Comparison of ENCODE assay signal across 8 mouse cellular contexts in the genomic region with DNA sequence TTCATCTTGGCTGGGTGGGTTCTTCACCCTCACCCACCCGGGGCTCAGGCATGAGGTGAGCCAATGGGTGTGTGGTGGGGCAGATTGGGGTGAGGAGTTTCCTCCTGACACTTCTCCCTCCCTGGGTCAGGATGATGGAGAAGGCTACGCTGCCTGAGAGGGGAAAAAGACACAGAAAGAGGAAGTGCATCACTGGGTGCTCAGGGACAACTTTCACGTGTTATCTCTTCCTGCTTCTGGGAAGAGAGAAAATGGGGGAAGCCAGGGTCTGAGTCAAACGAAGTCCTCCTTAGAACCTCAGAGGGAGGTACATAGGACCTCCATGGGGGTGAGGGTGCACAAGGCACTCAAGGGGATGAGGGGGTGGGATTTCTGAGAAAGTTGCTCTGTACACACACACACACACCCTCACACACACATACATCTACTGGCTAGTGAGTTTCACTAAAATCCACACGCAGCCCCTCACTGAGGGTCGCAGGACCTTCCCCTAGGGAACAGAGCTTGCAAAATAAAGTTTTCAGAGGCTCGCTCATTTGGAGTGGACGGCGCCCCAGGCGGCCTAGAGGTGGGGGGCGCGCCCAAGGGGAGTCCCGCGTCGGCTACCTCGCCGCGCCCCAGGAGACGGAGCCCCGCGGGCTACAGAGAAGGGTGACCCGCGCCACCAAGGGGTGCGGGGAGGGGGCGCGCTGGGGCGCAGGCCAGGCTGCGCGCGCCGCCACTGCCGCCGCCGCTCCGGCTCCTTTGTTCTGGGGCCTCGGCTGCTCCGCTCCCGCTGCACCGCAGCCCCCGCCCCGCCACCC. TPM values are rescaled to one million over a fixed set of nuclear protein-coding genes. Genes with fewer than 3 reads are reported as not detected.
DNase-seq lines count a peak whose midpoint lies in the region; ATAC-seq and TF ChIP-seq lines count a peak whose summit lies in the region.

No protein-coding gene starts in this region.

- H3K9me3 ChIP-seq in intestine, embryonic 14.5 days (ENCODE audit: control insufficient read depth, low read length), result no peaks in the 10 kb centered on the region
- H3K9me3 ChIP-seq in megakaryocyte, embryonic 14.5 days, result no peaks in the 10 kb centered on the region
- H3K9me3 ChIP-seq in stomach, embryonic 16.5 days (replicated peaks; ENCODE audit: control insufficient read depth, low read length), result no peaks in the 10 kb centered on the region

- 0 out of 2 replicates have a peak, but pooled peaks cover 4% of the 10 kb centered on the region for H3K4me1 ChIP-seq in embryonic fibroblast, embryonic 13.5 days (ENCODE audit: control insufficient read depth, insufficient read depth, low read length)
- peaks cover 59% of the 10 kb centered on the region for H3K4me1 ChIP-seq in intestine, embryonic 14.5 days (replicated peaks; ENCODE audit: control insufficient read depth, insufficient read depth, low read length)
- H3K4me1 ChIP-seq in megakaryocyte, embryonic 14.5 days, result peaks cover 90% of the 10 kb centered on the region
- peaks cover 69% of the 10 kb centered on the region for H3K4me1 ChIP-seq in stomach, embryonic 16.5 days (ENCODE audit: control insufficient read depth, insufficient read depth, low read length)

- ATAC-seq in intestine, embryonic 14.5 days (replicated peaks; ENCODE audit: low FRiP score, low TSS enrichment, low read depth), result peak; percentile 26
- peak; percentile 34; the same call in 1 of the 2 replicates for ATAC-seq in stomach, embryonic 16.5 days (ENCODE audit: insufficient read depth, low FRiP score)
- no peak for ATAC-seq in erythroid progenitor cell, adult 5-6 weeks (replicated peaks; ENCODE audit: low FRiP score, poor library complexity, severe bottlenecking)

- TF ChIP-seq CTCF in embryonic fibroblast, embryonic 13.5 days (IDR thresholded peaks at IDR 0.05; ENCODE audit: borderline replicate concordance, insufficient read depth, low read length), result no peak

- peak overlapping the region; percentile 72 for H3K4me3 ChIP-seq in embryonic fibroblast, embryonic 13.5 days (ENCODE audit: insufficient read depth, low read length)
- H3K4me3 ChIP-seq in intestine, embryonic 14.5 days (ENCODE audit: low read depth, low read length), result peak overlapping the region; percentile 74
- H3K4me3 ChIP-seq in megakaryocyte, embryonic 14.5 days (replicated peaks), result peak overlapping the region; percentile 94
- peak overlapping the region; percentile 87 for H3K4me3 ChIP-seq in stomach, embryonic 16.5 days (replicated peaks; ENCODE audit: low read length)

- H3K9ac ChIP-seq in intestine, embryonic 14.5 days (ENCODE audit: low read length), result peak overlapping the region; percentile 95
- peak overlapping the region; percentile 96 for H3K9ac ChIP-seq in stomach, embryonic 16.5 days (ENCODE audit: low read length)

- no peaks in the 10 kb centered on the region for H3K27me3 ChIP-seq in intestine, embryonic 14.5 days (replicated peaks; ENCODE audit: control insufficient read depth, insufficient read depth, low read length)
- no peaks in the 10 kb centered on the region for H3K27me3 ChIP-seq in megakaryocyte, embryonic 14.5 days (replicated peaks)
- H3K27me3 ChIP-seq in stomach, embryonic 16.5 days (ENCODE audit: control insufficient read depth, insufficient read depth, low read length), result no peaks in the 10 kb centered on the region

- H3K4me2 ChIP-seq in intestine, embryonic 14.5 days (ENCODE audit: low read length), result peak overlapping the region; percentile 86
- H3K4me2 ChIP-seq in stomach, embryonic 16.5 days (ENCODE audit: low read depth, low read length), result peak overlapping the region; percentile 95

- no peak overlapping the region for H3K27ac ChIP-seq in embryonic fibroblast, embryonic 13.5 days (ENCODE audit: insufficient read depth, low read length)
- H3K27ac ChIP-seq in intestine, embryonic 14.5 days (ENCODE audit: low read depth), result peak overlapping the region; percentile 91
- H3K27ac ChIP-seq in stomach, embryonic 16.5 days (ENCODE audit: low read length), result peak overlapping the region; percentile 98

- WGBS in intestine, embryonic 14.5 days, result under 1% methylated on average over 28 of the region's 41 CpGs
- under 1% methylated on average over 38 of the region's 41 CpGs for WGBS in stomach, embryonic 16.5 days

- H3K36me3 ChIP-seq in intestine, embryonic 14.5 days (ENCODE audit: control insufficient read depth, insufficient read depth, low read length), result peaks cover 13% of the 10 kb centered on the region; the same call in 1 of the 2 replicates
- H3K36me3 ChIP-seq in megakaryocyte, embryonic 14.5 days (replicated peaks; ENCODE audit: low read length), result peaks cover 26% of the 10 kb centered on the region
- no peaks in the 10 kb centered on the region for H3K36me3 ChIP-seq in stomach, embryonic 16.5 days (ENCODE audit: control insufficient read depth, insufficient read depth, low read length)

- no peak for TF ChIP-seq POLR2A in embryonic fibroblast, embryonic 13.5 days (IDR thresholded peaks at IDR 0.05; ENCODE audit: low read depth, low read length)

- DNase-seq in cerebellum, adult 11-12 months, result peak; percentile 46
- no peak for DNase-seq in cerebellum, adult 8-10 months
- DNase-seq in ES-CJ7 (ENCODE audit: low read depth, low spot score), result peak; percentile 15
- DNase-seq in intestine, embryonic 14.5 days (ENCODE audit: low spot score), result peak; percentile 74

RNA-seq across cellular contexts. Expression of gene Tet3, which starts 3.4 kb away (rescaled TPM):
- 13.8 and 18.6 TPM in 2 replicates for polyA plus RNA-seq in embryonic fibroblast, embryonic 13.5 days (2011; ENCODE audit: insufficient read length, low read depth, missing spikeins)
- 35.1 and 40.1 TPM in 2 replicates for polyA plus RNA-seq in intestine, embryonic 14.5 days (2014; fragmentation: Nextera tagmentation; extraction: Ambion mirVana)
- polyA plus RNA-seq in megakaryocyte, embryonic 14.5 days (2012; ENCODE audit: insufficient read depth, low replicate concordance), result 10.6 and 12.2 TPM in 2 replicates
- polyA plus RNA-seq in stomach, embryonic 16.5 days (2015; fragmentation: Nextera tagmentation; extraction: Ambion mirVana), result 34.5 and 44.2 TPM in 2 replicates
- 33.5 and 46.5 TPM in 2 replicates for total RNA-seq in erythroid progenitor cell, adult 5-6 weeks (2015; ENCODE audit: low replicate concordance)
- 28.2 and 32.9 TPM in 2 replicates for total RNA-seq in erythroid progenitor cell, adult 5-6 weeks (2017; ENCODE audit: low replicate concordance)

RNA-seq across cellular contexts. Expression of gene Dguok, which starts 51.2 kb away (rescaled TPM):
- polyA plus RNA-seq in embryonic fibroblast, embryonic 13.5 days (2011; ENCODE audit: insufficient read length, low read depth, missing spikeins), result 27.6 and 39.7 TPM in 2 replicates
- polyA plus RNA-seq in intestine, embryonic 14.5 days (2014; fragmentation: Nextera tagmentation; extraction: Ambion mirVana), result 70.0 and 89.6 TPM in 2 replicates
- polyA plus RNA-seq in megakaryocyte, embryonic 14.5 days (2012; ENCODE audit: insufficient read depth, low replicate concordance), result 8.7 and 10.8 TPM in 2 replicates
- polyA plus RNA-seq in stomach, embryonic 16.5 days (2015; fragmentation: Nextera tagmentation; extraction: Ambion mirVana), result 69.5 and 79.1 TPM in 2 replicates
- 26.0 and 58.4 TPM in 2 replicates for total RNA-seq in erythroid progenitor cell, adult 5-6 weeks (2015; ENCODE audit: low replicate concordance)
- 25.1 and 27.7 TPM in 2 replicates for total RNA-seq in erythroid progenitor cell, adult 5-6 weeks (2017; ENCODE audit: low replicate concordance)
